21 mouse cellular contexts compared by ENCODE assay signal in genomic region chr6:116077608-116078007, GRCm38 (mm10).
DNase-seq lines count a peak whose midpoint lies in the region; ATAC-seq and TF ChIP-seq lines count a peak whose summit lies in the region.
"Had no signal": no experiment of that assay in that cellular context is flagged by ENCODE, and none has a peak within 500 bp of the region (broad histone marks: within the 10 kb centered on the region; RNA-seq: fewer than 3 reads in every experiment).

No protein-coding gene starts in this region.

- WGBS in small intestine, adult 2 months, result 61% methylated on average over 3 of the region's 3 CpGs

- H3K27me3 ChIP-seq in small intestine, adult 2 months (ENCODE audit: control insufficient read depth, insufficient read depth, low read length), result no peaks in the 10 kb centered on the region
- H3K27me3 ChIP-seq: kidney, embryonic 15.5 days; limb, embryonic 15.5 days; midbrain, embryonic 15.5 days; neural tube, embryonic 12.5 days had no signal

- no peak for TF ChIP-seq CTCF in small intestine, adult 2 months (IDR thresholded peaks at IDR 0.05; ENCODE audit: extremely low read depth, insufficient read length, insufficient replicate concordance, low read depth, low read length)

- no peaks in the 10 kb centered on the region for H3K36me3 ChIP-seq in small intestine, adult 2 months (ENCODE audit: control insufficient read depth, insufficient read depth, low read length)
- H3K36me3 ChIP-seq: forebrain, embryonic 10.5 days; kidney, embryonic 15.5 days; limb, embryonic 15.5 days; midbrain, embryonic 15.5 days; neural tube, embryonic 12.5 days had no signal

- 0 out of 2 replicates have a peak overlapping the region, but pooled peaks have one; percentile 20 for H3K27ac ChIP-seq in small intestine, adult 2 months (ENCODE audit: insufficient read depth, low read depth, low read length)
- H3K27ac ChIP-seq: forebrain, embryonic 10.5 days; hindbrain, postnatal 0 days; kidney, embryonic 15.5 days; limb, embryonic 15.5 days; midbrain, embryonic 15.5 days; neural tube, embryonic 12.5 days had no signal

- intact Hi-C loops in heart, postnatal 25 days (cut with DNase I), result loop anchor here (5.0 kb wide), 1 partner anchor 40 kb away; no protein-coding TSS in a partner anchor

- peak; percentile 42; the same call in 1 of the 2 replicates for ATAC-seq in megakaryocyte progenitor cell, adult 5-6 weeks (replicated peaks; ENCODE audit: poor library complexity)
- ATAC-seq: forebrain, embryonic 16.5 days; hindbrain, postnatal 0 days; midbrain, embryonic 15.5 days had no signal

- H3K4me3 ChIP-seq in small intestine, adult 2 months (ENCODE audit: low read depth, low read length), result no peak overlapping the region
- H3K4me3 ChIP-seq: forebrain, embryonic 10.5 days; kidney, embryonic 15.5 days; limb, embryonic 15.5 days; midbrain, embryonic 15.5 days; neural tube, embryonic 12.5 days had no signal

- H3K4me1 ChIP-seq in small intestine, adult 2 months (ENCODE audit: control insufficient read depth, insufficient read depth, insufficient read length, low read length), result peaks cover 12% of the 10 kb centered on the region; the same call in 1 of the 2 replicates

- peak; percentile 85 for DNase-seq in heart, adult 11 months
- DNase-seq in heart, postnatal 25 days (ENCODE audit: low spot score), result no peak
- DNase-seq in kidney, postnatal 14 days, result peak; percentile 14
- DNase-seq in kidney, adult 9 months, result no peak
- no peak for DNase-seq in spleen, adult 18-20 months
- DNase-seq: adrenal gland, adult 2 months; cerebellum, adult 11 months; cerebellum, adult 9-11 months; left cerebral cortex, postnatal 4 days; right cerebral cortex, postnatal 14 days; thymus, adult 18-20 months; thymus, postnatal 36 days had no signal

- no peak for TF ChIP-seq POLR2A in small intestine, adult 2 months (IDR thresholded peaks at IDR 0.05; ENCODE audit: low read depth, low read length)

Comparison
In these comparisons a context has a peak if more than half of its experiments do, and no peak if none do; other contexts are left out.
1. DNase-seq: peak in heart, adult 11 months (single experiment) and kidney, postnatal 14 days (single experiment); none in heart, postnatal 25 days (single experiment), kidney, adult 9 months (single experiment) and spleen, adult 18-20 months (0 of 2).